Mouse (Mus musculus) liver, postnatal 0 days (tissue): ENCODE data around the gene Mad1l1. TPM values are rescaled to one million over a fixed set of nuclear protein-coding genes. Genes with fewer than 3 reads are reported as not detected.

ENCODE experiments used
- ATAC-seq: fragments of 200-750 bp; cut with Nextera tagmentation; 2 replicates; pipeline ENCODE4 v1.8.0; 2017; ENCODE audit warnings: mild to moderate bottlenecking, moderate library complexity
- DNase-seq: peaks from one replicate; pipeline ENCODE4 v3.0.0-alpha.2; 2016
- H3K27ac ChIP-seq: fragments of 300-500 bp; sonication (generic); 2 replicates; pipeline ENCODE4 v1.5.1; 2014; ENCODE audit warnings: antibody characterized with exemption, moderate library complexity, mild to moderate bottlenecking, low read depth
- H3K27me3 ChIP-seq: fragments of 300-500 bp; sonication (generic); 2 replicates; pipeline ENCODE4 v1.6.1; 2014; ENCODE audit warnings: low read length, control low read depth, mixed read lengths; ENCODE audit not compliant: insufficient read depth
- H3K36me3 ChIP-seq: fragments of 300-500 bp; sonication (generic); replicated peaks from 2 replicates; pipeline ENCODE4 v1.6.1; 2014; ENCODE audit warnings: mild to moderate bottlenecking, control low read depth, low read length, moderate library complexity, mixed read lengths; ENCODE audit not compliant: insufficient read depth
- H3K4me1 ChIP-seq: fragments of 300-500 bp; sonication (generic); 2 replicates; pipeline ENCODE4 v1.6.1; 2014; ENCODE audit warnings: antibody characterized with exemption, mild to moderate bottlenecking, control low read depth; ENCODE audit not compliant: insufficient read depth
- H3K4me2 ChIP-seq: fragments of 300-500 bp; sonication (generic); 2 replicates; pipeline ENCODE4 v1.6.1; 2014; ENCODE audit warnings: low read depth, mild to moderate bottlenecking, low read length, moderate library complexity, mixed read lengths
- H3K4me3 ChIP-seq: fragments of 300-500 bp; sonication (generic); 2 replicates; pipeline ENCODE4 v1.5.1; 2014; ENCODE audit warnings: low read depth, low read length
- H3K9ac ChIP-seq: fragments of 300-500 bp; sonication (generic); replicated peaks from 2 replicates; pipeline ENCODE4 v1.6.1; 2014; ENCODE audit warnings: mild to moderate bottlenecking, moderate library complexity
- H3K9me3 ChIP-seq: fragments of 300-500 bp; sonication (generic); 2 replicates; pipeline ENCODE4 v1.6.1; 2016; ENCODE audit warnings: mild to moderate bottlenecking, control low read depth, low read length, mixed read lengths
- CTCF ChIP-seq: sonication (generic); IDR thresholded peaks from 2 replicates; pipeline ENCODE4 v1.5.1; 2016; ENCODE audit warnings: antibody characterized with exemption, low read depth
- EP300 ChIP-seq: IDR thresholded peaks from 2 replicates; pipeline ENCODE4 v1.6.1; 2016; ENCODE audit warnings: antibody characterized with exemption, low read depth, mild to moderate bottlenecking
- WGBS: fragments of 180-500 bp; shearing (Covaris S2); extraction: QIAGEN DNeasy Blood & Tissue Kit; methylation state at CpG from one replicate; pipeline ENCODE4 v1.1.7; 2014; ENCODE audit not compliant: insufficient replicate concordance; 5-methylcytosine and 5-hydroxymethylcytosine counted together
- polyA plus RNA-seq: library from polyadenylated mRNA; unstranded; fragments of >200 nt; fragmentation: Nextera tagmentation; extraction: Ambion mirVana; gene quantifications from 2 replicates; pipeline ENCODE4 v1.2.1, GENCODE M21; 2015

Gene Mad1l1
- polyA plus RNA-seq, 1 experiment from 2014 or later, result 17.0 TPM

GRCm38 (mm10) chr5:140140214-140140613 lies 181.1 kb downstream of the Mad1l1 start:
- TF ChIP-seq CTCF (peak; percentile 84), EP300 (no peak)
- no peak overlapping the region for H3K9ac ChIP-seq
- H3K4me1 ChIP-seq, result 0 out of 2 replicates have a peak, but pooled peaks cover 2% of the 10 kb centered on the region
- H3K36me3 ChIP-seq, result peaks cover 4% of the 10 kb centered on the region; the same call in 1 of the 2 replicates
- peak; percentile 63 for DNase-seq
- H3K4me2 ChIP-seq, result no peak overlapping the region
- H3K27me3 ChIP-seq, result no peaks in the 10 kb centered on the region
- no peak overlapping the region for H3K27ac ChIP-seq
- H3K9me3 ChIP-seq, result no peaks in the 10 kb centered on the region
- ATAC-seq, result peak; percentile 31; the same call in 1 of the 2 replicates
- no peak overlapping the region for H3K4me3 ChIP-seq

DNA sequence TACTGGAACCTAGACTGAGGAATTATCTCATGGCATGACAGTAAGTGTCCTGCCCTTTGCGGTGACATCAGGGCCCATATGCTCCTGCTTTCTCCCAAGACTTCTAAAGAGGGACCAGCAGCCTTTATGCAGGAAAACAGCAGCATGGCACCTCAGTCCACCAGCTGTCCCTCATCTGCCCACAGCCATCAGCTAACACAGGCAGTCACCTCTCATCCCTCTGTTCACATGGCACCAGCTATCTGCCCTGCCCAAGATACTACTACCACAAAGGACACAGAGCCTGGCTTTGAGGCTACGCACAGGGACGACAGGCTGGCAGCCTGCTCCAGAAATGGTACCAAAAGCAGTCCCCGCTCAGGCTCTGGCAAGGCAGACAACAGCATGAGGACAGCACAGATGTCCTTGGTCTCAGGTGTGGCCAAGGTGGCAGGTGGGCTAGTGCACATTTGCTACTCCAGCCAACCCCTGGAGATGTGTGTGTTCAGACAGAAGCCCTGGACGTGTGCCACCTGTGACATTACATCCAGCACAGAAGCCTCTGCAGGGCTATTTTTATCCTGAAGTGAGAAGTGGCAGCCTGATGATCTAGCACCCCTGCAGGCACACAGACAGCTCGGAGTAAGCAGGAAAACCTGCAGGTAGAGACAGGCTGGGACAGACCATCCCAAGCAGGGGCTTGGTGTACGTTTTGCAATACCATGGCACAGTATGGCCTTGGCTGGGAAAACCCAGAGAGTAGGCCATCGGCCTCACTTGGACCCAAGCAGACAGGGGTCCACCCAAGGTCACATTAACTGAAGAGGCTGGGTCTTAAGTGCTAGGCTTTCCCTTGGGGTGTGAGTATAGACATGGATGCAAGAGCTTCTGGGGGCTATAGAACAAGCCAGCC lies 185.4 kb downstream of the Mad1l1 start:
- Histone ChIP-seq H3K4me2 (no peak overlapping the region), H3K4me3 (no peak overlapping the region), H3K4me1 (0 out of 2 replicates have a peak, but pooled peaks cover 5% of the 10 kb centered on the region), H3K27me3 (no peaks in the 10 kb centered on the region), H3K36me3 (peaks cover 4% of the 10 kb centered on the region; the same call in 1 of the 2 replicates), H3K27ac (no peak overlapping the region), H3K9me3 (no peaks in the 10 kb centered on the region), H3K9ac (no peak overlapping the region)
- ATAC-seq (no peak), DNase-seq (no peak)
- no peak for TF ChIP-seq EP300
- TF ChIP-seq CTCF, result no peak
- WGBS, result 79% methylated on average over 8 of the region's 8 CpGs

GRCm38 (mm10) chr5:140134021-140134420 lies 187.3 kb downstream of the Mad1l1 start:
- H3K36me3 ChIP-seq, result peaks cover 4% of the 10 kb centered on the region; the same call in 1 of the 2 replicates
- H3K9ac ChIP-seq, result no peak overlapping the region
- 0 out of 2 replicates have a peak, but pooled peaks cover 6% of the 10 kb centered on the region for H3K4me1 ChIP-seq
- H3K4me3 ChIP-seq, result no peak overlapping the region
- no peaks in the 10 kb centered on the region for H3K27me3 ChIP-seq
- H3K4me2 ChIP-seq, result no peak overlapping the region
- TF ChIP-seq CTCF (no peak), EP300 (no peak)
- ATAC-seq, result no peak
- DNase-seq, result no peak
- WGBS, result 70% methylated on average over 7 of the region's 7 CpGs
- H3K27ac ChIP-seq, result no peak overlapping the region
- no peaks in the 10 kb centered on the region for H3K9me3 ChIP-seq

DNA sequence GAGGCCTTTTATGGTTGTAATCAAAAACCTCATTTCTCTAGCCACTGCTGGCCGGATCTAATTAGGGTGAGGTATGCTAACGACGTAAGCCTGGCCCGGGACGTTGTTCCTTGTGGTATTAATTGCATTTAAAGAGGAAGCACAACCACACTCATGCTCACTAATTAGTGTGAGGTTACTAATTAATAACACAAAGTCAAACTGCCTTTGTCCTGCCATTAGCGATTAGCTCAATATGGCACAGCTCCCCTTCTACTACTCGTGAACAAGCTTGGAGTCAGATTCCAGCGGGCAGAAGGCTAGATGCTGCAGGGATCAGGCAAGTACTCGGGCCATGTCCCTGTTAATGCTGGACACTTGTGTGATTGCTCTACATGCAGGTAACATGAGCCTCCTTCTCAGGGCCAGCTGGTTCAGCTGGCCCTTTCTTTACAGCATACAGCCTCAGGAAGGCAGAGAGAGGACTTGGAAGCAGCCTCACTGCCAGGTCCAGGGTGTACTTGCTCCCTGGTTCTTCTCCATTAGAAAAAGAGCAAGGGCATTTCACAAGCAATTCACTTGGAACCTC lies 192.9 kb downstream of the Mad1l1 start:
- no peaks in the 10 kb centered on the region for H3K9me3 ChIP-seq
- TF ChIP-seq CTCF (no peak), EP300 (no peak)
- H3K27me3 ChIP-seq, result no peaks in the 10 kb centered on the region
- no peak for DNase-seq
- WGBS, result 90% methylated on average over 9 of the region's 9 CpGs
- H3K36me3 ChIP-seq, result peaks cover 3% of the 10 kb centered on the region; the same call in 1 of the 2 replicates
- no peak overlapping the region for H3K4me3 ChIP-seq
- 0 out of 2 replicates have a peak, but pooled peaks cover 3% of the 10 kb centered on the region for H3K4me1 ChIP-seq
- no peak overlapping the region for H3K9ac ChIP-seq
- no peak for ATAC-seq
- H3K4me2 ChIP-seq, result no peak overlapping the region
- no peak overlapping the region for H3K27ac ChIP-seq

DNA sequence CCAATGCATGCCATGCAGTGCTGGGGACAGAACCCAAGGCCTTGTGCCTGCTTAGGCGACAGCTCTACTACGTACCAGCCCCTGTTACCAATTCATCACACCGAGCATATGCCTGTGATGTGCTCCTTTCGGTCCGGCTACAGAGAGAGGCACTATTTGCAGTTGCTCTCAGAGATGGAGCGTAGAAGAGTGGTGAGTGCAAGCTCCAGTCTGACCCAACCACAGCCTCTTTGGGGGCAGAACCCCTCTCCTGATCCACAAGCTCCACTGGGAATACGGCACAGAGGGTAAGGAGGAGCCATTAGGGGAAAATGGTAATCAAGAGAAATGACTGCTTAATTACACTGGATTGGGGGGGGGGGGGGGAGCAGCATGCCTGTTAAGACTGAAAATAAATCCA lies 193.4 kb downstream of the Mad1l1 start:
- Histone ChIP-seq H3K36me3 (peaks cover 3% of the 10 kb centered on the region; the same call in 1 of the 2 replicates), H3K27me3 (no peaks in the 10 kb centered on the region), H3K4me3 (no peak overlapping the region), H3K4me1 (0 out of 2 replicates have a peak, but pooled peaks cover 3% of the 10 kb centered on the region), H3K4me2 (no peak overlapping the region), H3K9ac (no peak overlapping the region), H3K9me3 (no peaks in the 10 kb centered on the region), H3K27ac (no peak overlapping the region)
- 88% methylated on average over 7 of the region's 7 CpGs for WGBS
- no peak for TF ChIP-seq CTCF
- TF ChIP-seq EP300, result no peak
- ATAC-seq (no peak), DNase-seq (no peak)

GRCm38 (mm10) chr5:140124626-140125025 lies 196.7 kb downstream of the Mad1l1 start:
- 83% methylated on average over 1 of the region's 1 CpGs for WGBS
- ATAC-seq, result no peak

More at GRCm38 (mm10) chr5:140124626-140125025, 196.7 kb downstream of the Mad1l1 start:
- Histone ChIP-seq H3K27ac (no peak overlapping the region), H3K4me3 (no peak overlapping the region), H3K9ac (no peak overlapping the region), H3K27me3 (no peaks in the 10 kb centered on the region), H3K36me3 (peaks cover 3% of the 10 kb centered on the region; the same call in 1 of the 2 replicates), H3K4me2 (no peak overlapping the region), H3K9me3 (no peaks in the 10 kb centered on the region), H3K4me1 (peaks cover under 1% of the 10 kb centered on the region; the same call in 1 of the 2 replicates)
- no peak for DNase-seq
- TF ChIP-seq EP300, result no peak
- no peak for TF ChIP-seq CTCF
